In the genomic region with DNA sequence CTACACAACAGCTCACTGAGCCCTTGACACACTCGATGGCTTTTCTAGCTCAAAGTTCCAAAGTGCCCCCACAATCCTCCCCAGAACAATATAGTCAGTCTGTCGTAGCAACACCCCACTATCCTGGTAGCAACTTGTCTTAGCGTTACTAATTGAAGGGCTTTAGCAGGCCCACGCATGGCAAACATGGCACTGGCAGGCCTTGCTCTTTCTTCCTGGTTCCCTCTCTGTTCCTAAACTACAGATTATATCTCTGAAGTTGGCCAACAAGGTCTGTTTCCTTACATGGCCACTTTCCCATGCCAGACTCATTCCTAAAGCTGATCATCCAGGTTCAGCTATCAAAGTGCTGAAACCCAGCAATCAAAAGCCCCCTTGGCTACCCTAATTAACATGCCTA, we compare ENCODE assay signal across 22 mouse cellular contexts. TPM values are rescaled to one million over a fixed set of nuclear protein-coding genes. Genes with fewer than 3 reads are reported as not detected.
DNase-seq lines count a peak whose midpoint lies in the region; ATAC-seq lines count a peak whose summit lies in the region.
"Had no signal": no experiment of that assay in that cellular context is flagged by ENCODE, and none has a peak within 500 bp of the region (broad histone marks: within the 10 kb centered on the region; RNA-seq: fewer than 3 reads in every experiment).

No protein-coding gene starts in this region.

- DNase-seq in kidney, postnatal 36 days, result no peak
- DNase-seq in fat pad, adult 2 months (ENCODE audit: extremely low read depth, low read depth, low spot score), result peak; percentile 80
- DNase-seq in gonadal fat pad, adult 2 months (ENCODE audit: low read depth), result peak; percentile 70
- DNase-seq in left cerebral cortex, adult 11 months (ENCODE audit: low spot score), result no peak
- no peak for DNase-seq in gastrocnemius, postnatal 4 days (ENCODE audit: low spot score in 2 of 2)
- DNase-seq: adrenal gland, adult 2 months; adrenal gland, adult 8-10 months; adrenal gland, postnatal 10 days; adrenal gland, postnatal 14 days; adrenal gland, postnatal 25 days; adrenal gland, postnatal 36 days; B cell, adult 2 months; cerebellum, adult 11 months; cerebellum, adult 11-12 months; cerebellum, adult 18-20 months had no signal

- no peak overlapping the region for H3K4me2 ChIP-seq in kidney, embryonic 16.5 days (replicated peaks; ENCODE audit: low read depth, low read length)

- no peak for ATAC-seq in kidney, embryonic 16.5 days (ENCODE audit: low FRiP score, low TSS enrichment)
- ATAC-seq: activated CD4-positive, CD25-positive, alpha-beta regulatory T cell, adult 4 months; CD4-positive, CD25-positive, alpha-beta regulatory T cell, adult 4 months; Patski had no signal

- no peak overlapping the region for H3K9ac ChIP-seq in kidney, embryonic 16.5 days (replicated peaks; ENCODE audit: low read length)

- 0 out of 2 replicates have a peak overlapping the region, but pooled peaks have one; percentile 43 for H3K27ac ChIP-seq in kidney, embryonic 16.5 days (ENCODE audit: low read length)

- H3K9me3 ChIP-seq in kidney, embryonic 16.5 days (ENCODE audit: low read length), result no peaks in the 10 kb centered on the region
- H3K9me3 ChIP-seq: G1E had no signal

- peaks cover 15% of the 10 kb centered on the region for H3K36me3 ChIP-seq in kidney, embryonic 16.5 days (ENCODE audit: insufficient read depth, low read length)

- peaks cover 11% of the 10 kb centered on the region; the same call in 1 of the 2 replicates for H3K4me1 ChIP-seq in kidney, embryonic 16.5 days (ENCODE audit: insufficient read depth, low read length)

- no peak overlapping the region for H3K4me3 ChIP-seq in kidney, embryonic 16.5 days (ENCODE audit: low read length)

- no peaks in the 10 kb centered on the region for H3K27me3 ChIP-seq in kidney, embryonic 16.5 days (ENCODE audit: insufficient read depth, low read length)
- H3K27me3 ChIP-seq: CH12.LX, Patski had no signal

- 87% methylated on average over 4 of the region's 4 CpGs for WGBS in kidney, embryonic 16.5 days

RNA-seq across cellular contexts. Expression of gene Nsrp1, which starts 36.3 kb away (rescaled TPM):
- 63.9 and 75.1 TPM in 2 replicates for polyA plus RNA-seq in kidney, embryonic 16.5 days (2015; fragmentation: Nextera tagmentation; extraction: Ambion mirVana)
- polyA plus RNA-seq in gonadal fat pad, adult 2 months (2012; rRNA removed), result 1.1 and 2.3 TPM in 2 replicates
- total RNA-seq in gastrocnemius, postnatal 4 days (2021), result 10 to 100 TPM; 15.9 to 16.2 TPM

RNA-seq across cellular contexts. Expression of gene Slc6a4, which starts 43.5 kb away (rescaled TPM):
- polyA plus RNA-seq in kidney, embryonic 16.5 days (2015; fragmentation: Nextera tagmentation; extraction: Ambion mirVana), result 2.8 and 3.6 TPM in 2 replicates
- polyA plus RNA-seq in gonadal fat pad, adult 2 months (2012; rRNA removed), result 1.4 and 1.8 TPM in 2 replicates
- total RNA-seq in gastrocnemius, postnatal 4 days (2021), result 1 to 10 TPM; 1.5 to 2.9 TPM
- total RNA-seq: CH12.LX, MEL had no signal
- polyA plus RNA-seq: activated CD4-positive, CD25-positive, alpha-beta regulatory T cell, adult 4 months; G1E had no signal

Comparison
In these comparisons a context has a peak if more than half of its experiments do, and no peak if none do; other contexts are left out.
1. DNase-seq: peak in fat pad, adult 2 months (single experiment) and gonadal fat pad, adult 2 months (single experiment); none in kidney, postnatal 36 days (0 of 2), left cerebral cortex, adult 11 months (single experiment) and gastrocnemius, postnatal 4 days (0 of 2).
2. RNA of gene Nsrp1, which starts 36.3 kb away (polyA plus RNA-seq): 63.9 to 75.1 TPM in kidney, embryonic 16.5 days; 1.1 to 2.3 TPM in gonadal fat pad, adult 2 months; every median in the first group is over 10 times any median in the second.